Mouse (Mus musculus) left cerebral cortex, adult 8-10 months (tissue): Measurements from ENCODE around the gene Pkn1. TPM values are rescaled to one million over a fixed set of nuclear protein-coding genes. Genes with fewer than 3 reads are reported as not detected.

Experiments
- DNase-seq, 2 experiments: peaks; one replicate each; pipeline ENCODE4 v3.0.0; 2022; ENCODE audit warnings: low spot score in 2 of 2
- total RNA-seq, 4 experiments: library from RNA; stranded (reverse); gene quantifications; 2 replicates each; pipeline ENCODE4 v1.2.4; 2022

The Pkn1 gene
- total RNA-seq: 10 to 100 TPM; 52.2 to 66.2 (median 54.8) TPM

DNA sequence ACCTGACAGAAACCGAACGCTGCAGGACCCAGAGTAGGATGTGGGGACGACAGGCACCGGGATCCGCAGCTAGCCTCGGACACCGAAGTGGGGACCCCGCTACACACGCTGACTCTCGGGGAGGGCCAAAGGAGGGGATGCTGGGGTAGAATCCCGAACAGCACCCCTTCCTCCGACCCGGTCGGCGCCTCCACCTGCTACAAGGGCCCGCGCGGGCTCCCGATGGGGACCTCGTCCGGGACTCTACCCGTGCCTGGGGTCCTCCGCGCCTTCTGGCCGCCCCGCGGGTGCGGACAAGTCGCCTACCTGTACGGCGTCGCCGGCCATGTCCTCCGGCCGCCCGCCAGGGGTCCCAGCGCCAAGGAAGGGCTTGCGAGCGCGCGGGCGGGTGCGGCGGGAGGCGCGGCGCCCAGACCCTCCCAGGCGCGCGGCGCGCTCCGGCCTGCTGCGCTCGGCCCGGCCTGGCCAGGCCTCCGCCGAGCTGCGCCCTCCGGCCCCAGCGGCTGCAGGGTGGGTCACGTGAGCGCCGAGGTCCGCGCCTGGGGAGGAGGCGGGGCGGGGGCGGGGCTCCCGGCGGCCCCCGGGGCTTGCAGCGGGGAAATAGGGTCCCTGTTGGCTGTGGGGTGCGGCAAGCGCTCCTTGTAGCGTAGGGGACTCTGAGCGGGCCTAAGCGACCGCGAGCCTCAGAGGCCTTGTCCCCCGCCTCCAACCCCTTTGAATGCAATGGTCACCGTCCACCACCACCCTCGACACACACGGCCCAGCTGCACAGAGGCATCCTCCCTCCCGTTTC, at the start of gene Pkn1:
Pkn1 (minus strand) TSS at position 519 of the 793 bp plus-strand sequence.
- peak in 1 of 2 experiments; percentile 39 for DNase-seq

DNA sequence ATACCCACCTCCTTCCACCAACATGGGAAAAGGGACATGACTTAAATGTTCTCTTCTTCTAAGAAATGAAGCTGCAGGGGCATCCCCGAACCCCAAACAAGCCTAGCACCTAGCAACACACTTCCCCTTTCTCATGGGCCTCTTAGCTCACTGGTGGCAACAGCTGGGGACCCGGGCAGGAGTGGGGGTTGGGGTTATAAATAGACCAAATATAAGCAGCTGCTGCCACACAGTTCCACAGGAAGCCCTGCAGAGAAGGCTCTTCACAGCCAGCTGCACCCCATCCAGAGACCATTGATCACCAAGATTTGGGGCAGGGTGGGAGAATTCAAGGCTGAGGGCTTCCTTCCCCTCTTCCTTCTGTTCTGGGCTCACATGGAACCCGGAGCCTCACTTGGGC, 49.7 kb upstream of the Pkn1 start:
- no peak for DNase-seq

DNA sequence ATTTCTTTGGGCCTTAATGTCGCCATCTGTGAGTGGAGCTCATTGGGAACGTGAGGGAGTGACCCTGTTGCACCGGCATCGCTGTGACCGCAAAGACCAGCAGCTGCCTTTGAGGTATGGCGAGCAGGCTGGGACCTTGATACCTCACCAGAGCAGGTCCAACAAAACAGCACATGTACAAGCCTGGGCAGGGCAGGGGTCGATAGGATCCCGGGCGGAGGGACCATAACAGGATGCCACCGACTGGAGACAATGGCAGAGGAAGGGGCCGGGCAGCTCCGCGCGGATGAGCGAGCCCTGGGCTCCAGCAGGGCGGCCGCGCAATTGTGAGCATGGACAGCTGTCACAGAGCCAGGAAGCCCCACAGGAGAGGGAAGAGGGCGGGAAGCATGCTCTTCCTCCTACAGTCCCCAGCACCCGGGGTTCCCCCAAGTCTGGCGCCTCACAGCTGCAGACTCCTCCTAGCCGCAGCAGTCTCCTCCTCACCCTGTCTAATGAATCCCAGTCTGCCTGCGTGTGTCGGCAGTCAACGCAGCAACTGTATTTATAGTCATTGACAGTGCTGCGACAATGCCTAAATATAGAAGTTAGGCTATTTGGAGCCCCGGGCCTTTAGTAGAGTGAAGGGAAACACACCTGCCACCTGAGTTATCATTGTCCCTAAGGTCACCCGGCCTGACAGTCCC, 48.8 kb upstream of the Pkn1 start:
- peak in 1 of 2 experiments; percentile 46 for DNase-seq

DNA sequence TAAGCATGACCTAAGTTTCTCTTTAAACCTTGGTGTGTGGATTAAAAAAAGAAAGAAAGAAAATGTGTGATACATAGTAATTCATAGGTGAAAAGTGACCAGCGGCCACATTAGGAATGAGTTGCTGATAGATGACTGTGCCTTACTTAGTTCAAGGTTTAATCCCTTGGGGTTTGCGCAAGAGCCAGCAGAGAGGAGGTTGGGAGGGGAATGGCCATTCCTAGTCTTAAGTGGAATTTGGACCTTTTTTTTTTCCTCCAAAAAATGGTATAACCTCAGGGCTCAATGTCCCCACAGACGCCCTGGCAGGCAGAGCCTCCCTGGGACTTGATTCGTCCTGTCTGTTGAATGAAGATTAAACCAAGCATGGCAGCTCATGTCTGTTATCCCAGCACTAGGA, 45.1 kb upstream of the Pkn1 start:
- no peak for DNase-seq

DNA sequence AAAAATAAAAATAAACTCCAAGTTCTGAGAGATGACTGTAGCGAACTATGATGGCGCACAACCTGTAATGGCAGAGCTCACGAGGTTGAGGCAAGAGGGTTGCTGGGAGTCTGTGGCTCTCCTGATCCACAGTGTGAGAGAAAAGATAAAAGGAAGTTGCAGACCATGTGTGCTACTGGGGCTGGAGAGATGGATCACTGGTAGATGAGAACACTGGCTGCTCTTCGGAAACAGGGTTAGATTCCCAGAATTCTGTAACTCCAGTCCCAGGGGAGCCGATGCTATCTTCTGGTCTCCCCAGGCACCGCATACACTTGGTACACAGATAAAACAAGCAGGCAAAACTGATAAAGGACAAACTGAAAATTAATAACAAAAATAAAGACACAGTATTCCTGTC, 44.0 kb upstream of the Pkn1 start:
- no peak for DNase-seq

DNA sequence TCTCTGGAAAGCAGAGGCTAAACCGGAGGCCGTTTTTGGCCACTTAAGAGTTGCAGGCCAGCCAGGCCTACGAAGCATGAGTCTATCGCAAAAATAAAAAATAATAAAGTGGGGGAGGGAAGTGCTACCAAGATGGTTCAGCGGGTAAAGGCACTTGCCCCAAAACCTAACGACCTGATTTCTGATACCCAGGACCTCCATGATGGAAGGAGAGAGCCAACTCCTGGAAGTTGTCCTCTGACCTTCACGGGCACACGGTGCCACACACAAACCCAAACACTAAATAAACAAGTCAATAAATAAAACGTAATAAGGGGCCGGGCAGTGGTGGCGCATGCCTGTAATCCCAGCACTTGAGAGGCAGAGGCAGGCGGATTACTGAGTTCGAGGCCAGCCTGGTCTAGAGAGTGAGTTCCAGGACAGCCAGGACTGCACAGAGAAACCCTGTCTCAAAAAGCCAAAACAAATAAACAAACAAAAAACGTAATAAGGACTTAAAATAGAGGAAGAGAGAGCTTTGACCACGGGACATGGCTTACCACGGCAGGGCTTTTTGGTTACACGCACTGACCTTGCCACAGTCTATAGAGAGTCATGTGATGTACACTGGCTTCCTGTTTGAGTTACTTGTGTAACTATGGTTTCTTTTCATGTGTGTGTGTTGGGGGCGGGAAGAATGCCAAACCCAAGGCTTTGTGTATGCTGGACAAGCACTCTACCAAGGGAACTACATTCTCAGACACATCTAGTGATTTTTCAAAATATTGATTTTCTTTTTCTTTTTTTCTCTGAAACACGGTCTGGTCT, 43.1 kb upstream of the Pkn1 start:
- DNase-seq: no peak

DNA sequence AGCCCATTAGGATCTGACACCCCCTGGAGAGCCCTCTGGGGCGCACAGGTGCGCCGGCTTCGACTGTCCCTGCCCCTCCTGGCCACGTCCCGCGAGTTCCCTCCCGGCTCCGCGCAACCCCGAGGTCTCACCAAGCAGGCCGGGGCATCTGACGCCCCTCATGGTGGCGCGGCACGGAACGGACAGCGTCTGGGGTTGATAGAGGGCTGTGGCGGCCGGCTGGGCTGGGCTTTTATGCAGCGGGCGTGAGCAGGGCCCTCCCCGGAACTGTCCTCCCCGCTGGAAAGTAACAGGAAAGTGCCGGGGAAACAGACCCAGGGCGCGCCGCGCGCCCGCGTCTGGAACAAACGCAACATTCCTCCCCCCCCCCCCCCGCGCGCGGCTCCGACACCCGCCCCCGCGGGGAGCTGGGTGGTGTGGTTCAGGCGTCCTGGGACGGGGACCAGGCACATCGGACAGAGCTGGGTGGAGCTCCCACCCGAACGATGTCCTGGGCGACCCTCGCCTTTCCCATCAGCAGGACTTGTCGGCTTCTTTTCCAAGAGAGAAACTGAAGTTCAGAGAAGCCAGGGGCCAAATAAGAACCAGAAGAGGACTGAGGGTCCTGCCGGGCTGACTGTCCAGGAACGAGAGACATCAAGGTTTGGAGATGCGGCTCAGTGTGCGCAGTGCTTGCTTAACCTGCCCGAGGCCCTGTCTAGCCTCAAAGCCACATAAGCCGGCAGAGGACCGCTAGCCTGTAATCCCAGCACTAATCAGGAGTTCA, 42.2 kb upstream of the Pkn1 start, which contains the start of gene Adgre5:
Adgre5 (minus strand) TSS at position 351 of the 766 bp plus-strand sequence.
- no peak for DNase-seq

DNA sequence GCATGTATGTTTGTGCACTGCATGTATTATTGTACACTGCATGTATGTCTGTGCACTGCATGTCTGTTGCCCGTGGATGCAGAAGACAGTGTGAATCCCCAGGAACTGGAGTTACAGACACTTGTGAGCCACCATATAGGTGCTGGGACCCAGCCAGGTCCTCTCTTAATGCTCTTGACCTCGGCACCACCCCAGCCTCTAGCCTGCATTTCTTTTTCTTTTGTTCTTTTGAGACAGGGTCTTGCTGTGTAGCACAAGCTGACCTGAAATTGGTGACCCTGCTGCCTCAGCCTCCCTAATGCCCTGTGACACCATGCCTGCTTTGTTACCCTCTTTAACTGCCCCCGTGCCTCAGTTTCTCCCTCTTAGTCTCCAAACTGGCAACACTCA, 41.6 kb upstream of the Pkn1 start:
- no peak for DNase-seq

DNA sequence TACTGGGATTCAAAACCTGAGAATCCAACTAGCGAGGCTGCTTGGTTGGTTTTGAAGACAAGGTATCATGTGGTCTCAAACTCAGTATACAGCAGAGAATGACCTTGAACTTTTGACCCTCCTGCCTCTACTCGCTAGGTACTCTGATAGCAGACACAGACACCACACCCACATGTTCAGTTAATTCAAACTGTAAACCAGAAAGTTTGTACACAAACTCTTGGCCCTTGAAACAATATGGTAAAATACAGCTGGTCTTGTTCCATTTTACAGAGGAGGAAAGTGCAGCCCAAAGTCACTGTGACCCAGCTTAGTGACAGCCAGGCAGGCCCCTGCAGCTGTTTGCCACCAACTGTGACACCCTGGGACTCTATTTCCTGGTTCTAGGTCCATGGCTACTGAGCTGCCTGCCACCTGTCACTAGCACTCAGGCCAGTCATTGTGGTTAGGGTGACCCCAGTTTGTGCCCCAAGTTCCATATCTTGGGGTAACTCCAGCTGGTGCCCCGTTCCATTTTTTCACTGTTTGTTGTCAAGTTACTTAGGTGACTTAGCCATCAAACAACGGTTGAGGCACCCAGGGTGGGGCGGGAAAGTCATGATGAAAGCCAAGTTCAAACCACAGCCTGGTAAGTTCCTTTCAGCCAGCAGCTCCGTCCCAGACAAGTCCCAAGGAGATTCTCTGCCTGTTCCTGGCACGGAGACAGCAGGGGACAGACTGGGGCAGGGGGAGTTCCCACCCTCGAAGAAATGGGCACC, 40.9 kb upstream of the Pkn1 start:
- DNase-seq: no peak

DNA sequence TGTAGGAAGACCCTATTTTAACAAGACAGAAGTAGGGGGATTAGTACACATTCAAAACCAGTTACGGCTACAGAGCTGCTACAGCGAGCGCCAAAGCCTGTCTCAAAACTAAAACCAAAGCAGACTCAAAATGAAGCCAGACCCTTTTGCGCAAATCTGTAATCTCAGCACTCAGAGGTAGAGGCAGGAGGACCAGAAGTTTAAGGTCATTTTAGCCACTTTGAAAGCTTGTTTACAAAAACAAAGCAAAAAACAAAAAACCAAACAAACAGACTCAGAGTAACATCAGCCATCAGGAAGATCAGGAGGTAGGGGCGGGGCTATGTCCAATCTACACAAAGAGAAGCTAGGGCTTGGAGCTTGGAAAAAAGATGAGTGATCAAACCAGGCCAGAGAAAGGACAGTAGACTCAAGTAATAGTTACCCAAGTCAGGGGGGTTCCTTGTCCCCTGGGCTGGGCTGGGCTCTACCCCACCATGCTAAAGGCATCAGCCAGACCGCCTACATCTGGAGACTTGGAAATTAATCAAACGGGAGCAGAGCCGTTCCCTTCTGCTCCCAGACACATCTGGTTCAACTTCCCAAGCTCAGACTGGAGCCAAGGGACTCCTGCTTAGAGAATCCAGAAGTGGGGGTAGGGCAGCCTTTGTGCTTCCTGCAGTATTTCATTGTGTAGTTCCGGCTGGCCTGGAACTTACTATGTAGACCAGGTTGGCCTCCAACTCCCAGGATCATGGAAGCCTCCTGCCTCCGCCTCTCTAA, 40.2 kb upstream of the Pkn1 start:
- DNase-seq: no peak

DNA sequence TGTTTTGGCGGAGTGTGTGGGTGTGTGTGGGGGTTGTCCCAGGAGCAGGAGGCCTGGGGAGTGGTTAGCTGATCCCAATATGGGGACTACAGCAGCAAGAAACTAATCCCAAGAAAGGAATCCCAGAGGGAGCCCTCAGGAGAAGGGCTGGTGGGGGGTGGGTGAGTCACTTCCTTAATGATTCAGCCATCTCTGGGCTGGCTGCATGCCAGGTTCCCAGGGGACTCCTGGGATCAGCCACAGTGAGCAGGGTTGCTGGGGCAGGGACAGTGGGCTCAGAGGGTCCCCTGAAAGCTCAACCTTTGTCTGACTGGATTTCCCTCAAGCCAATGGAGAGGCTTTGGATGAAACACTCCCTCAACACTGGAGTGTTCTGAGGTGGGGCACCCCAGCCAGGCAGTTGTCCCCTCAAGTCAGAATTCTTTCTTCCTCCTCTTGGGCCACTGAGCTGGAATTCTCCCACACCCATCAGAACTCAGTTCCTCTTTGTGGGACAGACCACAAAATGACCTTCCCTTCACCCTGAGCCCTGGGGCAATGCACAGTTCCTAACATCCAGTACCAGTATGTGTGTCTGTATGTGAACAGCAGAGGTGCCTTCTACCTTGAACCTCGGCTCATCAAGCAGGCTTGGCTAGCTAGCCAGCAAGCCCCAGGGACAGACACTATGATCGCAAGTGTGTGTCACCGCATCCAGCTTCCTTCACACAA, 39.0 kb upstream of the Pkn1 start:
- DNase-seq: no peak

DNA sequence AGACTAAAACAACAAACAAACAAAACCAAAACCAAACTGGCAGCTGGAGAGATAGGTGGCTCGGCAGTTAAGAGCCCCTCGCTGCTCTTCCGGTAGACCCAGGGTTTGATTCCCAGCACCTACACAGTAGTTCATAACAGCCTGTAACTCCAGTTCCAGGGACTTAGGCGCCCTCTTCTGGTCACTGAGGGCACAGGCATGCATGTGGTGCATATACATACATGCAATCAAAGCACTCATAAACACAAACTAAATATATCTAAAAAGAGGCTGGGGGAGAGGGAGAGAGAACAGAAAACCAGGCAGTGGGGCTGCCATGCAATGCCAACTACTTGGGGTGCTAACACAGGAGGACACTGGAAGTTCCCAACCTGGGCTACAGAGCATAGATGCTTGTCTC, 38.4 kb upstream of the Pkn1 start:
- DNase-seq: no peak

DNA sequence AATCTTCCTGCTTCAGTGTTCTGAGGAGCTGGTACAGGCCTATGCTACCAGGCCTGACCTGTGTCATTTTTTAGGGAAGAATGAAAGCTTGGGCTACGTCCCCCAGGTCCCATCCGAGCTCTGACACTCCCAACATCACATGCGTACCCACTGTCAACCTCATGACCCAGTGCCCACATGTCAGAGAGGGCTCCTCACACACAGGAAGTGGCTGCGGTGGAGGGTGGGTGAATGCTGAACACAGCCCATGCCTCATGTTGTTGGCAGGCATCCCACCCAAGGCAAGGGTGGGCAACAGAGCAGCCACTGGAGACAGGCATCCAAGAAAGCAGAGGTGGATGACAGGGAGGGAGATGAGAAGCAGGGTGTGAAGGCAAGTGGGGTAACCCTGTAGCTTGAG, 37.7 kb upstream of the Pkn1 start:
- no peak for DNase-seq

DNA sequence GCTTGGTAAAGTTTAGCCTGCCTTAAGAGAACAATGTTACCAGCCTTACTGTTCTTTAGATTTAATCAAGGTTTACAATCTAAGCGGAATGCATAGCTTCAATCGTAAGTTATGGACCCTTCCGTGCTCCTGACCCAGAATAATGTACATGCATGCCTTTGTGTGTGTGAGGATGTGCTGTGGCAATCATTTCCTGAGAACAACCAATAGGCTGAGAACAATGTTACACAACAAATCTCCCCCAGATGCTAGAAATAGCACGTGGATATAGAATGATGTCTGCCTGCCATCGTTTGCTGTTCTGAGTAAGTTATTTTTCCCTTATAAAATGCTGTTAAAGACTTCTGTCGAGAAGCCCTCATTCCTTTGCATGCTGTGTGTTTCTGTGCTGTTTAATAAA, 33.9 kb upstream of the Pkn1 start:
- DNase-seq: no peak

DNA sequence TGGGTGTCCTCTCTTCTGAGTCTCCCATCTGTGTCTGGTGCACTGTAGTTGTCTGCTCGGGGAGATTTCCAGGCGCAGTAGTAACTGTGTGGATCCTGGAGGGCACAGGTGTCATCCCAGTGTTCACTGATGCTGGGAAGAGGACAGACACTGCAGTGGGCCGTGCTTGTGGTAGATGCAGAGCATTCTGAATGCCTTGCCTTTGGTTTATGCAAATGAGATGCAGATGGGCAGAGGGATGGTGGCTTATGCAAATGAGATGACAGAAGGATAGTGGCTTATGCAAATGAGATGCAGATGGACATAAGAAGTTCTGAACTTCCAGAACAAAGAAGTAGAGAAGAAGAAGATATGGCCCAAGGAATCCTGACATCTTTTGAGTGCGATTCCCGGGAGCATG, 32.9 kb upstream of the Pkn1 start:
- DNase-seq: no peak

DNA sequence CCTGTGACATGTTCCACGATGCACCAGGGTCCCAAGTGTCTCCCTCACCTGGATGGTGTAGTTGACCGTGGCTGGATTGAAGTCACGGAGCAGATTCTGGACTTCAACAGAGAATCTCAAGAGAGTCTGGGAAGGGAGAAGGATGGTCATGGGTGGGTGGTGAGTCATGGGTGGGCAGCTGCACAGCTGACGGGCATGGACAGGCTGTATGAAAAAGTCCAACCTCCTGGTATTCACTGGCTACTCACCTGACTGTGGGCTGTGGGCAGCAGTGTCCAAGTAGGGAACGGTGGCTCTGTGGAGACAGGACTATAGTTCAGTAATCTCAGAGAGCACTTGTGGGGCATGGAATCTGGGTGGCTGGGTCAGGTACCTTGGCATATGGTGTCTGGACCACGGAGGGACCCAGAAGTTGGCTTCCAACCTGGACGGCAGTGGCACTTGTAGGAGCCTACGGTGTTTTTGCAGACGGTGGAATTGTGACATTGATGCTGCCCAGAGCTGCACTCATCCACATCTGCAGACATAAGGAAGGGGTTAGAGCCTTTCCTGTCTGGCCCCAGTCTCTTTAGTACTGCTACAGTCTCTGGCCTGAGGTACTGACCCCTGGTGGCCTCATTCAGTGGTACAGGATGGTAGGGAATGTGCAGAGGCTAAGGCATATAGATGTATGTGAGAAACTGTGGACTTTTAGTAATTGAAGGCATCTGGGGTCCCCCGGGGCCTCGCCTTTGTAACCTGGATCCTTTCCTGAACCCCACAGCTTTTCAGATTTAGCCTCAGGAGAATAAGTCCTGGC, 30.2 kb upstream of the Pkn1 start:
- no peak for DNase-seq

DNA sequence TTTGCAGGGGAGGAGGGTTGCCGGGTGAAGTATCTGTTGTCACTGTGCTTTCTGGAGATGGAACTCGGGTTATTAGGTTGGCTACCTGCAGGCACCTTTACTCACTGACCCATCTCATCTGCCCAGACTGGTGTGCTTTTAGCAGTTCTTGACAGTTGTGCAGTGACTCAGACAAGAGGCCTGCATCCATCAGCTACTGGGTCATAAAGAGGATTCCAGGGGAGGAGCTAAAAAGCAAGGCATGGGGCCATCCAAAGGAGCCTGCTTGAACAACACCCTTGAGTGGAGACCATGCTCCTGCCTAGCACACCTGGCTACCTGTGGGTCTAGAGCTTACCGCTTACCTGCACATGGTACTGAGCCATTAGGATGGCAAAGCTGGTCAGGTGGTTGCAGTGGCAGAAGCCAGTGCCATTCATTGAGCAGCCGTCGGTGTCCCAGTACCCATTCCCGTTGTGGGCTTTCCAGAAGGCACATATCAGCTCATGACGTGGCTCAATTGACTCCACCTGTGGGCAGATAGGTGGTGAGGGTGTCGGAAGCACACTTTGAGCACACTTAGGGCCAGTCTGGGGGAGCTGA, 26.6 kb upstream of the Pkn1 start:
- no peak for DNase-seq
